Mouse (Mus musculus): ENCODE data around the gene Cdsn. TPM values are rescaled to one million over a fixed set of nuclear protein-coding genes. Genes with fewer than 3 reads are reported as not detected.

The Cdsn gene
- total RNA-seq, 2 experiments from 2014 or later = 0.41 to 0.47 TPM

- intact Hi-C loops (cut with DNase I) = no loop called here
- no peak for DNase-seq (ENCODE audit: extremely low spot score in 1 of 2, low spot score in 2 of 2)
These were observed 6.3 kb downstream of the Cdsn start for GRCm38 (mm10) chr17:35558216-35558615.

- intact Hi-C loops (cut with DNase I) = no loop called here
- no peak for DNase-seq (ENCODE audit: extremely low spot score in 1 of 2, low spot score in 2 of 2)
These were observed 15.2 kb downstream of the Cdsn start, which contains the start of gene 2300002M23Rik for GRCm38 (mm10) chr17:35567150-35567549. TSS of gene 2300002M23Rik (plus strand) at chr17:35567450.

- intact Hi-C loops (cut with DNase I) = no loop called here
- DNase-seq (ENCODE audit: extremely low spot score in 1 of 2, low spot score in 2 of 2) = no peak
These were observed 15.8 kb downstream of the Cdsn start for GRCm38 (mm10) chr17:35567767-35568166.

GRCm38 (mm10) chr17:35569091-35569944, 17.4 kb downstream of the Cdsn start:
- intact Hi-C loops (cut with DNase I) = no loop called here
- no peak for DNase-seq (ENCODE audit: extremely low spot score in 1 of 2, low spot score in 2 of 2)

- no peak for DNase-seq (ENCODE audit: extremely low spot score in 1 of 2, low spot score in 2 of 2)
- intact Hi-C loops (cut with DNase I) = no loop called here
These were observed 18.9 kb downstream of the Cdsn start for GRCm38 (mm10) chr17:35570836-35571235.

- intact Hi-C loops (cut with DNase I) = no loop called here
- no peak for DNase-seq (ENCODE audit: extremely low spot score in 1 of 2, low spot score in 2 of 2)
These were observed 19.5 kb downstream of the Cdsn start for GRCm38 (mm10) chr17:35571477-35571876.

GRCm38 (mm10) chr17:35578211-35578610, 26.3 kb downstream of the Cdsn start:
- peak; percentile 49 to 82 for DNase-seq (ENCODE audit: extremely low spot score in 1 of 2, low spot score in 2 of 2)
- intact Hi-C loops (cut with DNase I) = no loop called here

GRCm38 (mm10) chr17:35582900-35583299, 31.0 kb downstream of the Cdsn start:
- no peak for DNase-seq (ENCODE audit: extremely low spot score in 1 of 2, low spot score in 2 of 2)
- intact Hi-C loops (cut with DNase I) = loop anchor here (5.0 kb wide), 1 partner anchor 154 kb away; no protein-coding TSS in a partner anchor

GRCm38 (mm10) chr17:35584330-35584937, 32.5 kb downstream of the Cdsn start:
- peak; percentile 82 to 87 for DNase-seq (ENCODE audit: extremely low spot score in 1 of 2, low spot score in 2 of 2)
- intact Hi-C loops (cut with DNase I) = loop anchor here (5.0 kb wide), 1 partner anchor 153 kb away; no protein-coding TSS in a partner anchor

- DNase-seq (ENCODE audit: extremely low spot score in 1 of 2, low spot score in 2 of 2) = no peak
- intact Hi-C loops (cut with DNase I) = no loop called here
These were observed 35.4 kb downstream of the Cdsn start for GRCm38 (mm10) chr17:35587291-35587690.

- intact Hi-C loops (cut with DNase I) = no loop called here
- DNase-seq (ENCODE audit: extremely low spot score in 1 of 2, low spot score in 2 of 2) = no peak
These were observed 36.5 kb downstream of the Cdsn start for GRCm38 (mm10) chr17:35588387-35588786.

- intact Hi-C loops (cut with DNase I) = loop anchor here (2.0 kb wide), 1 partner anchor 44 kb away; no protein-coding TSS in a partner anchor
These were observed 38.7 kb downstream of the Cdsn start for GRCm38 (mm10) chr17:35590410-35591218.

GRCm38 (mm10) chr17:35591219-35591578, 39.3 kb downstream of the Cdsn start:
- DNase-seq (ENCODE audit: extremely low spot score in 1 of 2, low spot score in 2 of 2) = no peak
- intact Hi-C loops (cut with DNase I) = loop anchor here (2.0 kb wide), 1 partner anchor 44 kb away; no protein-coding TSS in a partner anchor

More at GRCm38 (mm10) chr17:35590410-35591218, 38.7 kb downstream of the Cdsn start:
- DNase-seq (ENCODE audit: extremely low spot score in 1 of 2, low spot score in 2 of 2) = peak; percentile 82 to 83

GRCm38 (mm10) chr17:35591731-35592130, 39.8 kb downstream of the Cdsn start:
- intact Hi-C loops (cut with DNase I) = loop anchor here (2.0 kb wide), 1 partner anchor 43 kb away; no protein-coding TSS in a partner anchor

GRCm38 (mm10) chr17:35592131-35592530, 40.2 kb downstream of the Cdsn start:
- no peak for DNase-seq (ENCODE audit: extremely low spot score in 1 of 2, low spot score in 2 of 2)
- intact Hi-C loops (cut with DNase I) = no loop called here

More at GRCm38 (mm10) chr17:35591731-35592130, 39.8 kb downstream of the Cdsn start:
- no peak for DNase-seq (ENCODE audit: extremely low spot score in 1 of 2, low spot score in 2 of 2)

- DNase-seq (ENCODE audit: extremely low spot score in 1 of 2, low spot score in 2 of 2) = no peak
- intact Hi-C loops (cut with DNase I) = no loop called here
These were observed 41.9 kb downstream of the Cdsn start for GRCm38 (mm10) chr17:35593786-35594185.

- intact Hi-C loops (cut with DNase I) = no loop called here
- DNase-seq (ENCODE audit: extremely low spot score in 1 of 2, low spot score in 2 of 2) = no peak
These were observed 42.5 kb downstream of the Cdsn start for GRCm38 (mm10) chr17:35594456-35594855.

GRCm38 (mm10) chr17:35597399-35597798, 45.5 kb downstream of the Cdsn start:
- DNase-seq (ENCODE audit: extremely low spot score in 1 of 2, low spot score in 2 of 2) = no peak
- intact Hi-C loops (cut with DNase I) = no loop called here

GRCm38 (mm10) chr17:35601249-35601648, 49.3 kb downstream of the Cdsn start, which contains the start of gene Sfta2:
TSS of gene Sfta2 (plus strand) at chr17:35601549.
- no peak for DNase-seq (ENCODE audit: extremely low spot score in 1 of 2, low spot score in 2 of 2)
- intact Hi-C loops (cut with DNase I) = no loop called here
